Mouse (Mus musculus): ENCODE measurements around the gene Ifitm6. TPM values are rescaled to one million over a fixed set of nuclear protein-coding genes. Genes with fewer than 3 reads are reported as not detected.

Gene Ifitm6
- polyA plus RNA-seq, 1 experiment from 2014 or later: 0.97 TPM

DNA sequence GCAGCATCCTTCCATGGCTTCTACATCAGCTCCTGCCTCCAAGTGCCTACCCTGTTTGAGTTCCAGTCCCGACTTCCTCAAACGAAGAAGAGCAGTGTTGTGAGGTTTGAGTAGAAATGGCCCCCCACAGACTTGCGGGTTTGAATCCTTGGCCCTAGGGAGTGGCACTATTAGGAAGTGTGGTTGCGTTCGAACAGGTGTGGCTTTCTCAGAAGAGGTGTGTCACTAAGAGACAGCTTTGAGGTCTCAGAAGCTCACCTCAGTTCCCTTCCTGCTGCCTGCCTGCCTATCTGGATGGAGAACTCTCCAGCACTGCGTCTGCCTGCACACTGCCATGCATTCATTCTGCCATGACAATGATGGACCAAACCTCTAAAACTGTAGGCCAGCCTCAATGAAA, 11.3 kb downstream of the Ifitm6 start:
- Histone ChIP-seq H3K9me3 (ENCODE audit: control insufficient read depth, low read length) (no peaks in the 10 kb centered on the region), H3K4me1 (ENCODE audit: control insufficient read depth in 2 of 2, insufficient read depth in 2 of 2, low read length in 2 of 2) (peaks cover 7% of the 10 kb centered on the region in 2 experiments; a peak in 2 of 4 replicates), H3K4me2 (ENCODE audit: low read length) (no peak overlapping the region), H3K4me3 (ENCODE audit: control insufficient read depth in 1 of 2, insufficient read depth in 1 of 2, low read depth in 1 of 2, low read length in 2 of 2) (no peak overlapping the region), H3K27ac (replicated peaks in 1 of 2; ENCODE audit: control insufficient read depth in 1 of 2, insufficient read depth in 1 of 2, low read depth in 2 of 2, low read length in 2 of 2) (no peak overlapping the region), H3K36me3 (ENCODE audit: control insufficient read depth, insufficient read depth, low read length) (no peaks in the 10 kb centered on the region), H3K9ac (ENCODE audit: low read length) (no peak overlapping the region), H3K27me3 (ENCODE audit: control insufficient read depth, insufficient read depth, low read length) (0 out of 2 replicates have a peak, but pooled peaks cover 4% of the 10 kb centered on the region)
- no peak for ATAC-seq (ENCODE audit: insufficient number of reproducible peaks, insufficient read depth, low FRiP score, low read depth)
- WGBS: 89% methylated on average over 6 of the region's 6 CpGs

DNA sequence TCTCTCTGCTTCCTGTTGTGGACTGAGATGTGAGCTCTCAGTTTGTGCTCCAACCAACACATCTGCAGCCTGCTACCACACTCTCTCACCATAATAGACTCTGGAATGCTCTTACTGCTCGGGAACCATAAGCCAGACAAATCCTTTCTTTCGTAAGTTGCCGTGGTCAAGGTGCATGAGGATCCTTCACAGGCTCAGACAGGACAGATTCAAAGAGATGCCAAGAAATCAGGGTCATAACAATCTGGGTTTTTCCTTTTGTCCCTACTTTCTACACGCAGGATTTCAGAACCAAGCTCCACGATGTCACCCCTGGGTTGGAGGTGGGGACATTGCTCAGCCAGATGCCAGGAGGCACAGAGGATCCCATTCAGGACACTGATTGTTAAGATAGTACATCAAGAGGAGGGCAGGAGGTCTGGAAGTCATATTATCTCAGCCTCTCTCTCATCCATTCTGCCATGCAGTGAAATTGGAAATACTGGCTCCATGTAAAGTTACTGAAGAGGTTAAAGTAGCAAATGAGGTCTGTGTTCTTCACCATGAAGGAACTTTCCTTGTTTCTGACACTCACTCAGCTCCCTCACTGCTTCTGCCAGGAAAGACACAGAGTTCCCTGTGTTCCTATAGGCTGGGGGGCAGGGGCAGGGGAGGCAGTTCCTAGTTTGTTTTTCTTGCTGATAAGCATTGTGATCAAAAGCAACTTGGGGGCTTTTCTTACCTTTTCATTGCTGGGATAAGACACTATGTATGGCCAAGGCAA, 14.3 kb downstream of the Ifitm6 start:
- no peak overlapping the region for H3K27ac ChIP-seq (replicated peaks in 1 of 2; ENCODE audit: control insufficient read depth in 1 of 2, insufficient read depth in 1 of 2, low read depth in 2 of 2, low read length in 2 of 2)
- no peaks in the 10 kb centered on the region for H3K36me3 ChIP-seq (ENCODE audit: control insufficient read depth, insufficient read depth, low read length)
- ATAC-seq (ENCODE audit: insufficient number of reproducible peaks, insufficient read depth, low FRiP score, low read depth): no peak
- no peaks in the 10 kb centered on the region for H3K27me3 ChIP-seq (ENCODE audit: control insufficient read depth, insufficient read depth, low read length)
- H3K4me3 ChIP-seq (ENCODE audit: control insufficient read depth in 1 of 2, insufficient read depth in 1 of 2, low read depth in 1 of 2, low read length in 2 of 2): no peak overlapping the region
- no peak overlapping the region for H3K4me2 ChIP-seq (ENCODE audit: low read length)
- H3K9ac ChIP-seq (ENCODE audit: low read length): no peak overlapping the region
- no peaks in the 10 kb centered on the region for H3K4me1 ChIP-seq (ENCODE audit: control insufficient read depth in 2 of 2, insufficient read depth in 2 of 2, low read length in 2 of 2)
- 64% methylated on average over 5 of the region's 5 CpGs for WGBS
- H3K9me3 ChIP-seq (ENCODE audit: control insufficient read depth, low read length): no peaks in the 10 kb centered on the region

DNA sequence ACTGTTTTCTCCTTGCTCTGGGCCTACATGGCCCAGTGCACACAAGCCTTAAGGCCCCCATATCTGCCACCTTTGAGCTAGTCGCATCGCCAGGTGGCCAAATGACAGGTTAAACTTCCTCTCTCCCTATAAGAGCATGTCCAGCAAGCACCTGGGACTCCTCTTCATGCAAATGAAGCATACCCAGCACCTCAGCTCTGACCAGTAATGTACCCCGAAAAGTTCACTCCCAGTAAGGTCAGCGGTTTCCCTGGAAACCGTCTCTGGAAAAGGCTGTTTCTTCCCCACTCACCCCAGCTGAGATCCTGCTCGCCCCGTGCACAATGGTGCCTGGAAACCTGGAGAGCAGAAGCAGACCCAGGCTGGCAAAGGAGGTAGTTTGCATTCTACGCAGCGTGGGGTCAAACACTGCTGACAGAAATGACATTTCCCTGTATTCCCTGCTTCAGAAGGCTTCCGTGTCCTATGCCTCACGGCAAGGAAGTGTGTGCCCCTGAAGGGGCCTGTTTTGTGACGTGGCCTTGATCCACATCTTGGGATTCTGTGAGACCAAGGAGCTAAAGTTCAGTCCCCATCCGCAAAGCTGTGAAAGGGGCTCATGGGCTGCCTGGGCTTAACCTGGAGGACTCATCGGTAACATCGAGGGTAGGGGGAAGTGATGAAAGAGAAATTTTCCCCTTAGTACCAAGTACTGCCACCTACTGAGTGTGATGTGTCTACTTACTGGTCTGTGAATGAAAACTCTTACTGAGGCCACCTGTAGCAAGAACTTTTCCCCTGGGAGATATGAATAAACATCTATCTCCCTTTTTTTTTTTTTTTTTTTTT, 16.6 kb downstream of the Ifitm6 start:
- no peak overlapping the region for H3K27ac ChIP-seq (replicated peaks in 1 of 2; ENCODE audit: control insufficient read depth in 1 of 2, insufficient read depth in 1 of 2, low read depth in 2 of 2, low read length in 2 of 2)
- no peaks in the 10 kb centered on the region for H3K4me1 ChIP-seq (ENCODE audit: control insufficient read depth in 2 of 2, insufficient read depth in 2 of 2, low read length in 2 of 2)
- H3K27me3 ChIP-seq (ENCODE audit: control insufficient read depth, insufficient read depth, low read length): no peaks in the 10 kb centered on the region
- no peak for ATAC-seq (ENCODE audit: insufficient number of reproducible peaks, insufficient read depth, low FRiP score, low read depth)
- H3K4me3 ChIP-seq (ENCODE audit: control insufficient read depth in 1 of 2, insufficient read depth in 1 of 2, low read depth in 1 of 2, low read length in 2 of 2): no peak overlapping the region
- WGBS: 68% methylated on average over 15 of the region's 15 CpGs
- no peaks in the 10 kb centered on the region for H3K36me3 ChIP-seq (ENCODE audit: control insufficient read depth, insufficient read depth, low read length)
- no peak overlapping the region for H3K4me2 ChIP-seq (ENCODE audit: low read length)
- H3K9me3 ChIP-seq (ENCODE audit: control insufficient read depth, low read length): no peaks in the 10 kb centered on the region
- H3K9ac ChIP-seq (ENCODE audit: low read length): no peak overlapping the region

DNA sequence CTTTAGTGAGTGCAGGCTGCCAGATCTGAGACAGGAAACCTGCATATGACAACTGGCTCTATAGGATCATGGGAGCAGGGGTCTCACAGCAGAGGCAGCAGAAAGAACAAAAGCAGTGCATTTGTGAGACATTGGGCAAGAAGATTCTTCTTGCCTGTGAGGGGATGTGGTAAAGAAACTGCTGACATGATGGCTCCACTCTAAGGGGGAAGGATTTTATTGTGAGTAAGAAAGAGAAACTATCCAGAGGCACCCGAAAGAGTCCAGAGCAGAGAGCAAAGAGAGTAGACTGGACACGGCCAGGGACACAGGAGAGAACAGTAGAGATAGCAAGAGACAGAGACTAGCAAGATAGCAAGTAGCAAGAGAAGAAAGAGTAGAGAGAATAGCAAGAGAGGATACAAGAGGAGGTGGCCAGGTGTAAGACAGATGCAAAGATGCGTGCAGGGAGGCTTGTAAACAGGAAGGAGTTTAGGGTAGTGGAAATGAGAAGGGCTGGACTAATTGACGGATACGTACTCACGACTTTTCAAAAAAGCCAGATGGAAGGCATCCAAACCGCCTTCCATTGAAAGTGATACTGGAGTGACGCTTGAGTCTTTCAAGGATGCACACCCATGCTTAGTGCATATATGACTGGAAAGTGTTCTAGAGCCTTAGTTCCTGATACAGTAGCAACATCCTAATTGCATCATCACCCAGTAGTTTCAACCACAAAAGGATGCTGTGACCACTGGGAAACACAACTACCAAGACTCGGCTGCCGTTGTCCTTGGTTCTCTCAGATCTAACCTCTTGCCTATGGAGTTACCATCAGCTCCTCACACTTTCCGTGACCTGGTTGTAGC, 18.6 kb downstream of the Ifitm6 start:
- Histone ChIP-seq H3K27ac (replicated peaks in 1 of 2; ENCODE audit: control insufficient read depth in 1 of 2, insufficient read depth in 1 of 2, low read depth in 2 of 2, low read length in 2 of 2) (no peak overlapping the region), H3K27me3 (ENCODE audit: control insufficient read depth, insufficient read depth, low read length) (no peaks in the 10 kb centered on the region), H3K4me1 (ENCODE audit: control insufficient read depth in 2 of 2, insufficient read depth in 2 of 2, low read length in 2 of 2) (no peaks in the 10 kb centered on the region), H3K36me3 (ENCODE audit: control insufficient read depth, insufficient read depth, low read length) (no peaks in the 10 kb centered on the region), H3K4me3 (ENCODE audit: control insufficient read depth in 1 of 2, insufficient read depth in 1 of 2, low read depth in 1 of 2, low read length in 2 of 2) (no peak overlapping the region), H3K9ac (ENCODE audit: low read length) (no peak overlapping the region), H3K9me3 (ENCODE audit: control insufficient read depth, low read length) (no peaks in the 10 kb centered on the region), H3K4me2 (ENCODE audit: low read length) (no peak overlapping the region)
- ATAC-seq (ENCODE audit: insufficient number of reproducible peaks, insufficient read depth, low FRiP score, low read depth): no peak
- WGBS: 77% methylated on average over 11 of the region's 11 CpGs

DNA sequence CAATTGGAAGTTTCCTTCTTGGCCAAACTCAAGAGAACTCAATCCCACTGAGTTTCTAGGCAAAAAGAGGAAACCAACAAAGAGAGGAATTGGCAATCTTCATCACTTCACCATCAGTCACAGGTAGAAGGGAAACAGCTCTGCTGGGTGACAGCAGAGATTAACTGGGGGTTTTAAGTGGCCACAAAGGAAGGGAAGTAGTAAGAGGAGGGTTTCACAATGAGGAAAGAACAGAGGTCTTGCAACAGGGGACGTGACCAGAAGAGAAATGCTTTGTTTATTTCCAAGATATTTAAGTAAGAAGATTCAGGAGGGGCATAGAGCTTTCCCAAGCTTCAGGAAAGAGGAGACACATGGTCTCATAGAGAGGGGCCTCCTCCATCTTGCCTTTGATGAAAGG, 19.9 kb downstream of the Ifitm6 start:
- Histone ChIP-seq H3K4me1 (ENCODE audit: control insufficient read depth in 2 of 2, insufficient read depth in 2 of 2, low read length in 2 of 2) (no peaks in the 10 kb centered on the region), H3K36me3 (ENCODE audit: control insufficient read depth, insufficient read depth, low read length) (no peaks in the 10 kb centered on the region), H3K9ac (ENCODE audit: low read length) (no peak overlapping the region), H3K9me3 (ENCODE audit: control insufficient read depth, low read length) (no peaks in the 10 kb centered on the region), H3K4me3 (ENCODE audit: control insufficient read depth in 1 of 2, insufficient read depth in 1 of 2, low read depth in 1 of 2, low read length in 2 of 2) (no peak overlapping the region), H3K27ac (replicated peaks in 1 of 2; ENCODE audit: control insufficient read depth in 1 of 2, insufficient read depth in 1 of 2, low read depth in 2 of 2, low read length in 2 of 2) (no peak overlapping the region), H3K27me3 (ENCODE audit: control insufficient read depth, insufficient read depth, low read length) (no peaks in the 10 kb centered on the region), H3K4me2 (ENCODE audit: low read length) (no peak overlapping the region)
- WGBS: 48% methylated on average over 1 of the region's 1 CpGs
- ATAC-seq (ENCODE audit: insufficient number of reproducible peaks, insufficient read depth, low FRiP score, low read depth): no peak

DNA sequence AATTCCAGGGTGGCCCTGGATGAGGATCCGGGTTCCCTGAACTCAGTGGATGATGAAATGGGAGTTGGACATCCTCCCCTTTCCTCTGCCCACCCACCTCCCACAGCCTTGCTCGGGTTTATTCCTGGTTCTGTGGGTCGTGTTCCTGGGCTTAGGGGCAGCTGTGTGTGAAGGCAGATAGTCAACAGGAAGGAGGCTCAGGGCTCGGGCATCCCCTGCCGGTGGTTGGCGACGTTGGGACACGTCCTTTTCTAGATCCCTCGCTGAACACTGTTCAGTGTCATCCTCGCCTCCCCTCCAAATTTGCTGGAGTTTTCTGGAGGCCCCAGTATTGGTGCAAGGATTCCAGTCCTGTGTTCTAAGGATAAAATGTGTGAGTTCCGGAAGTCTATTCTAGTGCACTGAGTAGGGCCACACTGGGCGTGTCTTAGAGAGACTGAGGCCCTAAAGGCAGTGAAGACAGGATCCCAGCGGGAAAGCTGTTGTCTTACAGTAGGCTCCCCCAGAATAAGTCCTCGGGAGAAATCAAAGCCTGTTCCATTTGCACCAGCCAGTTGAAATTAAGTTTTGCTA, 26.5 kb downstream of the Ifitm6 start:
- no peak for ATAC-seq (ENCODE audit: insufficient number of reproducible peaks, insufficient read depth, low FRiP score, low read depth)
- Histone ChIP-seq H3K4me2 (ENCODE audit: low read length) (no peak overlapping the region), H3K27me3 (ENCODE audit: control insufficient read depth, insufficient read depth, low read length) (no peaks in the 10 kb centered on the region), H3K36me3 (ENCODE audit: control insufficient read depth, insufficient read depth, low read length) (no peaks in the 10 kb centered on the region), H3K27ac (replicated peaks in 1 of 2; ENCODE audit: control insufficient read depth in 1 of 2, insufficient read depth in 1 of 2, low read depth in 2 of 2, low read length in 2 of 2) (no peak overlapping the region), H3K4me1 (ENCODE audit: control insufficient read depth in 2 of 2, insufficient read depth in 2 of 2, low read length in 2 of 2) (no peaks in the 10 kb centered on the region), H3K9me3 (ENCODE audit: control insufficient read depth, low read length) (no peaks in the 10 kb centered on the region), H3K4me3 (ENCODE audit: control insufficient read depth in 1 of 2, insufficient read depth in 1 of 2, low read depth in 1 of 2, low read length in 2 of 2) (no peak overlapping the region), H3K9ac (ENCODE audit: low read length) (no peak overlapping the region)
- 74% methylated on average over 14 of the region's 14 CpGs for WGBS

DNA sequence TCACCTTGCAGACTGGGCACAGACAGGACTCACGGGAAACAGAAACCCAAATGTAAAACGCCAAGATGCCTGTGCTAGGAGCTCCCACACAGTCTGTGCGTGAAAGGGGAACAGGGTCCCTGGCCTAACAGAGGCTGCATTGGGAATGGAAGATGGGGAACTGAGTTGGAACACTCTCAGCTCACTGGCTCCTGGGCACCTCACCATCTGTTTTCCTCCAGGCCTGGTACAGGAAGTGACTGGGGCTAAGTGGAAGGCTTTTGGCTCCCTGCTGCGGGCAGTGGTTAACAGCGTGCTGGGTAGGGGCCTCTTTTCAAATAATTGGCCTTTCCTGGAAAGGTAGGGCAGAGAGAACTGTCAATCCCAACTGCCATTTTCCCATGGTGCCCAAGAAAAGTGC, 27.1 kb downstream of the Ifitm6 start:
- Histone ChIP-seq H3K9me3 (ENCODE audit: control insufficient read depth, low read length) (peaks cover 4% of the 10 kb centered on the region; the same call in 1 of the 2 replicates), H3K4me1 (ENCODE audit: control insufficient read depth in 2 of 2, insufficient read depth in 2 of 2, low read length in 2 of 2) (no peaks in the 10 kb centered on the region), H3K36me3 (ENCODE audit: control insufficient read depth, insufficient read depth, low read length) (no peaks in the 10 kb centered on the region), H3K27ac (replicated peaks in 1 of 2; ENCODE audit: control insufficient read depth in 1 of 2, insufficient read depth in 1 of 2, low read depth in 2 of 2, low read length in 2 of 2) (no peak overlapping the region), H3K4me3 (ENCODE audit: control insufficient read depth in 1 of 2, insufficient read depth in 1 of 2, low read depth in 1 of 2, low read length in 2 of 2) (no peak overlapping the region), H3K9ac (ENCODE audit: low read length) (no peak overlapping the region), H3K27me3 (ENCODE audit: control insufficient read depth, insufficient read depth, low read length) (no peaks in the 10 kb centered on the region), H3K4me2 (ENCODE audit: low read length) (no peak overlapping the region)
- 67% methylated on average over 5 of the region's 5 CpGs for WGBS
- no peak for ATAC-seq (ENCODE audit: insufficient number of reproducible peaks, insufficient read depth, low FRiP score, low read depth)
